Mouse (Mus musculus) natural killer cell, adult 2 months (primary cell): Measurements from ENCODE around the gene Nxph1.

Source experiments
- DNase-seq, 2 experiments: peaks; one replicate each; pipeline ENCODE4 v3.0.0; 2022; ENCODE audit warnings: low spot score in 2 of 2

Nxph1 gene

DNA sequence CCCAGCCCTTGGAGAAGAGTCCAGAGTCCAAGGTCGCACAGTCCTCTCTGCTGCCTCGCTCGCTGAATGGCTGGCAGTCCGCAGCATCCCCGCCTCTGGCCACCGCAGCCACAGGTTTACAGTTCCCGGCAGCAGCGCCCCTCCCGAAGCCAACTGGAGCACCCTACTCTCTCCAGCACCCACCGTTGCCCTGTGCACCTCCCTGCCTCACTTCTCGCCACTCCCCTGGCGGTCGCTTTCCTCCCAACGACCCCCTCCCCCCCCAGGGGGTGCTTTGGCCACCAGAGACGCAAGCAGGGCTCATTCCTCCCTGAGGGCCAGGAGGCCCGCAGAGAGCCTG lies at the start of gene Nxph1:
Gene Nxph1, plus strand, starts transcription at position 301 of the 340 bp plus-strand sequence.
- DNase-seq, result no peak

- DNase-seq, result no peak
These were observed 48.1 kb upstream of the Nxph1 start for GRCm38 (mm10) chr6:8900021-8900728.

GRCm38 (mm10) chr6:8900729-8901122 lies 47.5 kb upstream of the Nxph1 start:
- no peak for DNase-seq

DNA sequence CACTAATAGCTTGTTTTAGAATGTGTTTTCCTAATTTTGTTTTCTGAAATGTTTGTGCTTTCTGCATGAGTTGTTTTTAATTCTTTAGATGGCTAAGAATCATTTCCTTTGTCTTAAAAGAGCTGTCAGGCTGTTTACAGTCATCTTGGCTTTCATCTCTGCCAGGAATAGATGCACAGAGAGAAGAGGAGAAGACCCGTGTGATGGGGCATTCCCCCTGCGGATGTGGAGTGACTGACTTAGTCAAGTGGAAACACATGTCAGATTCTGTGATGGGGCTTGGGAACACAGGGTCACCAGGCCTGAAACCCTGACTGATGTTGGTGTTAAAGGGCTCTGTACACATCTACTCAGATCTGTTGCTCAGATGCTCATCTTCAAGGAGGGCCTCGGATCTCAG lies 40.3 kb upstream of the Nxph1 start:
- no peak for DNase-seq

- DNase-seq, result no peak
These were observed 34.8 kb upstream of the Nxph1 start for GRCm38 (mm10) chr6:8913404-8913803.

DNA sequence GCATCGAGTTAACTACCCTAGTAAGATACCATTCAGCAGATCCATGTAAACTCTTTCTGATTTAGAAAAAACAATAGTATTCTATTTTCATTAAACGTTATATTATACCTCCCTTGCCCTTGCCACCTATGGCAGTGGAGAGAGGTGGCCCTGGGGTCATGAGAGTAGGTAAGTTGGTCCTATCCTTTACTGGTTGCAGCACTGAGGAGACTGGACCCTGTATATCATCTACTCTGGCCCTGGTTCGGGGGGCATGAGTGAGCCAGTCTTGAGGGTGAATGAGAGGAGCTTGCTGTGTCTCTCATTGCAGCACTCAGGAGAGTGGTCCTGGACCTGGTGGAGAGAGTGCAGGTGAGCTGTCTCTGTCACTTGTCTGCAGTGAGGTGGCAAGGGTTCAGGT lies 33.5 kb upstream of the Nxph1 start:
- DNase-seq, result no peak

- DNase-seq, result no peak
These were observed 23.8 kb upstream of the Nxph1 start for GRCm38 (mm10) chr6:8924481-8924880.

GRCm38 (mm10) chr6:8935241-8935640 lies 13.0 kb upstream of the Nxph1 start:
- DNase-seq, result no peak

DNA sequence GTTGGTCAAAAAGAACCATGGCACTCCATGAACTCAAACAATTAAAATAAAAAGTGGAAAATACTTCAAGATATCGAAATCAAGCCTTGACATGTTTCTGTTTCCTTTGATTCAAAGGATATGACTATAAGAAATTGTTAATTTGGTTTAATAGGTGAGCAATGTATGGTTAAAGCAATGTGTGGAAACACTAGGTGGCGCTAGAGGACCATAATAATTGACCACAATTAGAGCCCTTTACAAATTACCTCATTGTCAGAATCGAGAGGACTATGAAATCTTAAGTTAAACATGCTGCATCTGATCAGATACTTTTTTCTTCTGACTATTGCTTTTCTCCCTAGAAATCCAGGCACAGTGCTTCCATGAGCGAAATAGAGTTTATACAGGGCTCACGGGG lies 12.5 kb upstream of the Nxph1 start:
- peak in 1 of 2 experiments; percentile 16 for DNase-seq

GRCm38 (mm10) chr6:8936168-8936567 lies 12.1 kb upstream of the Nxph1 start:
- DNase-seq, result no peak

- no peak for DNase-seq
These were observed 510 bp downstream of the Nxph1 start for GRCm38 (mm10) chr6:8948471-8949411.

DNA sequence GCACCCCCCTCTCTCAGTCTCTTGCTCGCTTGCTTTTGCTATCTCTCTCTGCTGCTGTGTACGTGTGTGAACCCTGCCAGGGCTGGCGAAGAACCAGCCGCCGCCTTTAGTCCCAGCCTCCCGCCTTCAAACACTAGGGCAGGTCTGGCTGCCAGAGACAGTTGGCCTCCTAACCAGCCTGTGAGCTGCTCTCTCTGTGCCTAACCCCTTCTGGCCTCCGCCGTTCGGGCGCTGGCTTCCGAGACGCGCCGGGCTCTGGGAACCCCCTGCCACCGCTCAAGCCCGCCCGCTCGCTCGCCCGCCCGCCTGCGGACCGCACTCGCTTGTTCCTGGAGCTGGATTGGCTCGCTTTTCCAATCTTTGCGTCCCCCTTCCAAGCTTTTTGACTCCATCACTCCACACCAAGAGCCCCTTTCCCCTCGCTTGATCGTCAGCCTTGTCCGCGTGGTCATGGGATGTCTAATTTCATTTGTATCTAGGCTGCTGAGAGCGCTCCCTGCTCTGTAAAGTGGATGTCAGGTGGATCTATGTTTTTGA lies 1.5 kb downstream of the Nxph1 start:
- DNase-seq, result no peak

GRCm38 (mm10) chr6:8950611-8951325 lies 2.5 kb downstream of the Nxph1 start:
- DNase-seq, result no peak

- DNase-seq, result peak; percentile 1 to 33
These were observed 3.1 kb downstream of the Nxph1 start for GRCm38 (mm10) chr6:8951326-8951695.

DNA sequence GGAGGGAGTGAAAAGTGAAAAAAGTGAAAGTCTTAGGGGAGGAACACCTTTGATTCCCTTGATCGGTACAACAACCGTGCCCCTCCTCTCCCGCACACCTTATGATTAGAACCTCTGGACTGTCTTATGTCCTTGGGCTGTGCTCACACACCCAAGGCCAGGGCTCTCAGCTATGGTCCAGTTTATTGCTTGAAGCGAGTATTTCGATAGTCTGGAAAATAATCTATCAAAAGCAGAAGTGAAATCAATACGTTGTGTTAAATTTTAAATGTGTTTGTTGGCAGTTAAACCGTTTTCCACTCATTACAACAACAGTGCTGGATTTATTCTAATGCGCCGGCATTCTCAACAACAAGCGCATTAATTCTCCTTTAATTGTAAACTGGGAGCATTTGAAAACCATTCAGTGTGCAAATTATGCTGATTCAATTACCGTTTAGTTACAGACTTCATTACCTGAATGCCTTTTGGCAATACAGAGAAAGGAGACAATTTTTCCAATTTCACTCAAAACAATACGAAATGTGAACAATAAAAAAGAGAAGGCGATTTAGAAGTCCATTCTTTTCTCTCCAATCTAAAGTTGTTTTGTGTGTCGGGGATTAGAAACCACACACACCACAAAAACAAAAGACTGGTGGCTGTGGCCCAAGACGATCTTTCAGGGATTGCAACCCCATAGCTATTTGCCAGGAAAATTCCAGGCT lies 3.8 kb downstream of the Nxph1 start:
- DNase-seq, result no peak

DNA sequence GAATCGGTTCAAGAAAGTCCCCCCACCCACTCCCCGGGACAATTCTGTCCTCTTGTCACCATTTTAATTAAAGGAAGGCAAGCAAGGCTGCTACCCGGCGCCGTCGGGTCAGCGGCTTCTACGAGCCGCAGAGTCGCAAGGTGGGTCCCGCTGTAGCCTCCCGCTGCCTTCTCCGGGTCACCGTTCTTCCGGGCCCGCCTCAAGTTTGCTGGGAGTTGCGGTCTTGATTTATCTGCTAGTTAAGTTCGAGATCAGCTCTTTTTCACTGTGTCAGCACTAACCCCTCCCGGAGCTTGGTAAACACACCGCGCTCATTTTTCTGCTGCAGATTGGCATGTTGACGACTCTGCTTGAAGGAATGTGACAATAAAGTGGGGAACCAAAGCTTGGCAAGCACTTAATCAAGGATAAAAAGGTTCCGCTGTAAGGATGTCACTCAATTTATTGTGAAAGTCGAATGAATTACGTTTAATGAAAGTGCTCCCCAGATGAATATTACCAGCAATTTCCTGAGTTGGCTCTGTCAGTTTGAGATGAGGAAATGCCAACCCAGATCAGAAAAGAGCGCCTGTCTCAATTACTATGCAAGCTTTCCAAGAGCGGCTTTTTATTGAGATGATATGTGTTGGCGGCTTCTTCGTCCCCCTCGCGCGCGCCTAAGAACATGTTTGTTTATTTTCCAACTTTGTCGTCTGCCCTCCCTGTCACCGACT lies 7.7 kb downstream of the Nxph1 start:
- no peak for DNase-seq

DNA sequence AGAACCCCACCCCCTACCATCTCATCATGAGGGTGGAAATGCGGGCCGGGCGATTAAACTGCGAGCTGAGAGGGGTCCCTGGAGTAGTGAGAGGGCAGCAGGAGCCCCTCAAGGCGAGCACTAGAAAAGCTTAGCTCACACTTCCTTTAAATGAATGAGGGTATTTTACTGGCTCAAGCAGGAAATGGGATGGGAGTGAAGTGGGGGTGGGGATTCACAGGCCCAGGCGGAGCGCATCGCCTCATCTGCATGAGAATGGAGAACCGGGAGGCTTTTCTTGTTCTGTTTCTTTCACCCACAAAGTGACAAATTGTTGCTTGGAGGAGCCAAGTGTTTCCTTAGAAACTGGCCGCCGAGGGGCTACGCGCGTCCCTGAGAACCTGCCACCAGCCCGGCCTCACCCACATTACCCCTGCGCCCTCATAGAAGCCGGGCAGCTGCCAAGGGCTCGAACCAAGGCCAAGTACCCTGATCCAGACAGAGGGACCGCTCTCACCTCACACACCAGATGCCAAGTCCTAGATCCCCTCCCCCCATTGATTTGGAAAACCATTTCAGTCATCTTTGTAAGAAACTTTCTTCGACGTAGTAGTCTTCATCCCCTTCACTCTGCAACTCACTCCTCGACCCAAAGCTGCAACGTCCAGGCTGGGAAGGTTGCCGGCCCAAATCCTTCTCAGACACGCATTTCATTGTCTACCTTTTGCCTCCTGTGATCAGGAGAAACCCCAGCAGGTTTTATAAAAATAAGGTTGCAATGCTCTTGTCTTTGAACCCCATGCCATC lies 8.7 kb downstream of the Nxph1 start:
- DNase-seq, result no peak

DNA sequence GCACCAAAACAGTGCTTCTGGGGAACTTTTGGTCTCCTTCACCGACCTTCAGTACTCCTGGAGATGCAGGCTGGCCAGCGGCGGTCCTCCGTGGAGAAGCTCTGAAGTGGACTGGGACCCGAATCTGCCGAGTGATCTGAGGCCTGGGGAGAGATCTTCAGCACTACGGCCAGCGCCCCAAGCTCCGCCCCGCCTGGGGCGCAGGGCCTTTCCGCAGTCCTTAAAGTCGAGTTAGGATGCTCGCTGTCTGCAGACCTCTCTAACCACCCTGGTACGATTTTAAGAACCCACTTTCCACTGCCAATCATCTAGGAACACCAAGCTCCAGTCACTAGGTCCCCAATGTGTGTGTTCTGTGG lies 9.3 kb downstream of the Nxph1 start:
- no peak for DNase-seq

DNA sequence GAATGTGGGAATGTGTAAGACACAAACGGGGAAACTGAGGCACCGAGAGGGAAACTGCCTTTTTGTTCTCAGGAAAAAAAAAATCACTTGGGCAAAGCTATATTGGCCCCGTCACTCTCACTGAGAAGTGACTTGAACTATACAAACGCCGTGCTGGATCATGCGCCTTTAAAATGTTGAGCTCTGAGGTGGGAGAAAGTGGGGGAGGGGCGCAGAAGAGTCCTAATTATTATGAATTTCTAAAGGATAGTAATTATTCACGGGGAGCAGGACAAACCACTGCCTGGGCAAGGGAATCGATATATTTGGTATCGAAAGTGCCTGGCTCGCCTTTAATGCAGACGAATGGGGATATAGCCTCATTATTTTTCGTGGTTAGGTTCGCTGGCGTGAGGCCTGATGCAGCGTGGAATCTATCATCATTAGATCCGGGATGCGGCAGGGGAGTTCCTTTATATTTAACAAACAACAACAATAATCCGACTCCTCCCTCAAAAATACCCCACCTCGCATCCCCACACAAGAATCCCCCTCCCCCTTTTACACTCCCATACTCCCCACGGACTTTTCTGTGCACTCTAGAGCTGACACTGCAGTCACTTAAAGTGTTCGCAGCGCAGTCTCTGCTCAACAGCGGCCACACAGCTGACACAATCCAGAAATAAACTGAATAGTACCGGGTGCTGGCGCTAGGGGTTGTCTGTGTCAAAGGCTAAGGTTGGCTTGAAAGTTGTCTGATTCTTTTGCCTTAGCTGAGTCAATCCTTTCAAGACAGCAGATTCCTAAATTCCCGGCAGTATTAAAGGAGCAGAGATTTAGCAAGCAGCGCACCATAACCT lies 10.1 kb downstream of the Nxph1 start:
- DNase-seq, result no peak
